Mouse (Mus musculus) c-Kit-positive CD71-negative TER-119-negative erythroid progenitor cells, embryonic 14.5 days (primary cell): ENCODE data around the gene Gtf2ird2.
A peak's percentile ranks its signal among the peaks of the same experiment; 100 is the strongest.

Experiments
- DNase-seq: peaks from one replicate; pipeline ENCODE4 v3.0.0-alpha.2; 2013; ENCODE audit warnings: low read depth

The Gtf2ird2 gene

DNA sequence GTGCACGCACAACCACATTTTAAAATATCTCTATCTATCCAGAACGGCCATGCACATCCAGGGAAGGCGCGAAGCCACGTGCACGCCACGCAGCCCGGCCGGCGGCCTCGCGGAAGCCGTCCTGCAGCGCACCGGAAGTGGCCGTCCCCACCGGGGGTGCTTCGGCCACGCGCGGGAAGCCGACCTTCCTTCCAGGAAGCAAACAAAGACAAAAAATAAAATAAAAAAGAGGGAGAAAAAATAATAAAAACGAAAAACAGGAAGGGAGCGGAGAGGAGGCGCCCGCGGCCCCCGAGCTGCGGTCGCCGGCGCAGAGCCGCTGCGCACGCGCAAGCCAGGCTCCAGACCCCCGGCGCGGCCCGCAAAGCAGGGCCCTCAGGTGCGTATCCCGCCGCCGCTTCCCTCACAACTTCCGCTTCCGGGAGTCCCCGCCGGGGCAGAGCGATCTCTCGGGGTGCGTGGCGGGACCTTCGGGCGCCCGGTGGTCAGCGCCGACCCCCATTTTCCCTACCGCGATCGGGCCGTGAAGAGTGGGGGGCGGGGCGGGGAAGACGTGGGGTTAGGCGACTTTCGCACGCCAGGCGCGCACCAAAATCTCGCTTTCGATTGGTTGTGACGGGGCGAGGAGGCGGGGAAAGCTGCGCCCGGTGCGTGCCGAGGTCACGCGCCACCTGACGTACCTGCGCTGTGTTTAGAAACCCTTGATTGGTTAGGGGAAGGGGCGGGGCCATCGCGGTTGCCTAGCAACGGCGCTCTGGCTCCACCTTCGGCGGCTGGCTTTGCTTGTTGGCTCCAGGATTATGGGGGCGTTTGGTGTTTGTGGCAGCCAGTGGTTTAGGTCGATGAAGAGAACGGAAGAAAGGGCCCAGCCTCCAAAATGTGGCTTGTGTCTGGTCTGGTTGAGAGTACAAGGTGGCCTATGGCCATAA lies at the start of gene Gtf2ird2:
TSS of gene Gtf2ird2 (plus strand) at position 140 of the 929 bp plus-strand sequence.
- DNase-seq: peak; percentile 97

DNA sequence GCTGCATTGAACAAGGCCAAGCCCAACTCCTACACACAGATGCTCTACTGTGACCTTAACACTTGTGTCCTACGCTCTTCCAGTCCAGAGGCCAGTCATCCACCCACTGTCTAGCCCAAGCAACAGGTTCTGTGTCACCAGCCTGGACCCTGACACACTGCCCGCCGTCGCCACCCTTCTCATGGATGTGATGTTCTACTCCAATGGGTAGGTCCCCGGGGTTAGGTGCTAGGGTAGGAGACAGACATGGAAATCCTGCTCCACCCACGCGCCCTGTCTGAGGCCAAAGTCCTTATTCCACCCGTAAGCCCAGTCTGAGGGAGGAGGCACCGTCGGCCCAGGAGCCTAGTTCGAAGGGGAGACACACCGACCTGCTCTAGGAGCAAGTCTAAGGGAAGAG lies 47.8 kb upstream of the Gtf2ird2 start:
- no peak for DNase-seq

DNA sequence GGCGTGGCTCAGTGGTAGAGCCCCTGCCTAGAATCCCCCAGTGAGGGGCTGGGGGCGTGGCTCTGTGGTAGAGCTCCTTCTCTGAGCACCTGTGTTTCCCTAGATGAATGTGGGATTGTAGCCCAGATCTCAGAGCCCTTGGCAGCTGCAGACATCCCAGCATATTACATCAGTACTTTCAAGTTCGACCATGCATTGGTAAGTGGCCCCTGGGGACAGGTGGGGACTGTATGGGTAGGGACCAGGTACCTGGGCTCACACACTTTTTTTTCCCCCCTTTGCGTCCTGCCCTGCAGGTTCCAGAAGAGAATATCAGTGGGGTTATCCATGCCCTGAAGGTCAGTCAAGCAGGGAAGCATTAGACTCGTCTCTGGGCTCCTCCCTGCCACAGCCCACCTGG lies 45.9 kb upstream of the Gtf2ird2 start:
- DNase-seq: no peak

DNA sequence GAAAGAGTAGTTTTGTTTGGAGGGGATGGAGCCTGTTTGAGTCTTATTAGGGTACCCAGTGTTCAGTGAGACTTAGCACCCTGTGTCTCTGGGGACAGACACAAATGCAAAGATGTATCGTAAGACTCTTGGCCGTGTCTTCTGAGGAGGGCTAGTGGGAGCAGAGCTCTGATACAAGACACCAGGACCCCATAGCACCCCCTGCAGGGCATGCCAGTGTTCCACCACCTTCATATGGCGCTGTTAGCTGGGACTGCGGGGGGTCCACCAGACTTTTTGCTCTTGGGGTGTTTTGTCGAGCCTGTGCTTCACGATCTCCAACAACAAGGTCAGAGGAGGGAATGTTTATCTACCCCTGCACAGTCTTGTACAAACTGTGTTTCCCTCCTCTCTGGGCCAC lies 44.4 kb upstream of the Gtf2ird2 start:
- no peak for DNase-seq

DNA sequence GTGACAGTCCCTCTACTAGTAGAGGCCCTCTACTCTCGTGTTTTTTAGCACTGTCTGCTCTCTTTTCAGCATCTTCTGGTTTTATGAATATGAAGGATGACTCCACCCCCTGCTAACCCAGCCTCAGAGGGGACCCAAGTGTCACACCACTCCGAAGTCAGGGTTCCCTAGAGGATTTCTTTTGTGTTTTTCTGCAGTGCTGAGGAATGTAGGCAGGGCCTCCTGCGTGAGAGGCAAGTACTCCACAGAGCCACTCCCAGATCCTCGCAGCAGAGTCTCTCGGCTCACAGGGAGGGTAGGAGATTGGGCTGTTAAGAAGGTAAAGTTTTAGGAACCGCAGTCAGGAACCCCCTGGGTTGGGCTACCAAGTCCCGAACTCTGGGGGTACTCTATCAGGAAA lies 42.6 kb upstream of the Gtf2ird2 start:
- DNase-seq: no peak

DNA sequence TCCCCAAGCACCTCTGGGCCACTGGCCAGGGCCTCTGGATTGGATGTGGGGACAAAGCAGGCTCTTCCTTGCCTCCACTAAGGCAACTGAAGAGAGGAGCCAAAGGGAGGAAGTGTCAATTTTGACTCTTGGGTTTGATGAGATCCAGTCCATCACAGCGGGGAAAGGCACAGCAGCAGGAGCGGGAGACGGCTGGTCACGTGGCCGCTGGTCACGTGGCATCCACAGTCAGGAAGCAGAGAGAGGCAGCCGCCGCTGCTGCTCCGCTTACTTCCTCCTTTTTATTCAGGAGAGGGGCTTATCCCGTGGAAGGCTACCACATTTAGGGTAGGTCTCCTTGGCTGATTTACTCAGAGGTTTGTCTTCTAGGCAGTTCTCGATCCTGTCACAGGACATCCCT lies 41.4 kb upstream of the Gtf2ird2 start:
- DNase-seq: no peak

DNA sequence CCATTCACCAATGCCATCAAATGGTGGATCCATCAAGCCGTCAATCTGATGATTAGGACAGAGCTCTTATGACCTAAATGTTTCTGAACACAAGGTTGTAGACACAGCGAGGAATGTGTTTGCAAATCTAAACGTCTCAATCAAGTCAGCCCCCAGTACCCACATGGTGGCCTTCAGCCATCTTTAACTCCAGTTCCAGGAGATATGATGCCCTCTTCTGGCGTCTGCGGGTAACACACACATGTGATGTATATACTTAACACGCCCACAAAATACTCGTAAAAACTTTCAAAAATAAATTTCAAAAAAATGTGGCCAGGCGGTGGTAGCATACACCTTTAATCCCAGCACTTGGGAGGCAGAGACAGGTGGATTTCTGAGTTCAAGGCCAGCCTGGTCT lies 38.8 kb upstream of the Gtf2ird2 start:
- no peak for DNase-seq

DNA sequence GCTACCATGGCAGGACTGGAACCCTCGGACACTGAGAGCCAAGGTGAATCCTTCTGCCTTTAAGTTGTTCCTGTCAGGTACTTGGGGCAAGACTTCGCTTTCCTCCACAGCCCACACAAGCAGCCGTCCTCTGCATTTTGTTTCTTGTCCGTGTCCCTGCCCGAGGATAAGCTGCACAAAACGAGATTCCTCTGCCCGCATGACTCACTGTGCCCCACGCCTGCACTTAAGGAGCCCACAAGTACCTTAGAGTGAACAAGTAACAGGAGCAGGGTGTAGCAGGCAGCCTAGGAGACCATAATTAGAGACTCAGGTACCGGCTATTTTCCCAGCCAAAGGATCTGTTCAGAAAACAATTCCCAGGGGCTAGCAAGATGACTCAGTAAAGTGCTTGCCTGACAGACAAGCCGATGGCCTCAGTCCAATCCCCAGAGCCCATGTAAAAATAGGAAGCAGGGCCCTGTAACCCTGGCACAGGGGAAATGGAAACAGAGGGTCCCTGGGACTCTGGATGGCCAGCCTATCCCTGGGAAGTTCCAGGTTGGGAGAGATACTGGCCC lies 36.5 kb upstream of the Gtf2ird2 start:
- DNase-seq: no peak

DNA sequence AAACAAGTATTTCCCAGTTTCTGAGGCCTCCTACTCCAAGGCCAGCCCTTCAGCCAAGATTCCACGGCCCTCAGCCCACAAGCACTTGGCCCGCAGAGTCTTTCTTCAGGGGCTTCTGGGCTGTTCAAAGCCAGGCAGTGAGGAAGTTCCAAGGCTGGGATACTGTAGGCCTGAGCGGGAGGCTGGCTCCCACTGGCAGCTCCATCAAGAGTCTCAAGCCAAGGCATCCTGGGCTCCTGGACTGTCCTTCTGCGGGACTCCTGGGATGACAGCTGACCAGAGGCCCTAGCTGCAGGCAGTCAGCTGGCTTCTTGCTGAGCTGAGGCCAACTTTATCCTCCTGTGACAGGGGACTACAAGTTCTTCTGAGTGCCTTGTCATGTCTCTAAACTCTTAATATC lies 35.7 kb upstream of the Gtf2ird2 start:
- DNase-seq: no peak

DNA sequence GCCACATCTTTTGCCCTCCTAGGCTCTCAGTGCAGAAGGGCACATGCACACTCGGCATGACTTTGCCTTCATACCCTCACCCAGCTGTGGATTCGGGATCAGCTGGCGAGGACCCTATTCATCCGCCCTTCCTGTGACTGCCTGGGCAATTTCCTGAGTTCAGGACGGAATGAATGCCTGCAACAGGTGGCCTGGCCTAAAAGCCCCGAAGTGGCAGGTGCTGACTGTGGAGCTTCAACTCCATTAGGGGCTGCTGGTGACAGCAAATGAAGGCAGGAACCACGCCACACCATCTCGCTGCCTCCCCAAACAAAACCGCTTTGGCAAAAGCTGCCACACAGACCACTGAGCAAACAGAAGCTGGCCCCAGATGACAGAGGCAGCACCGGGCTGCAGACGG lies 31.9 kb upstream of the Gtf2ird2 start:
- DNase-seq: no peak

DNA sequence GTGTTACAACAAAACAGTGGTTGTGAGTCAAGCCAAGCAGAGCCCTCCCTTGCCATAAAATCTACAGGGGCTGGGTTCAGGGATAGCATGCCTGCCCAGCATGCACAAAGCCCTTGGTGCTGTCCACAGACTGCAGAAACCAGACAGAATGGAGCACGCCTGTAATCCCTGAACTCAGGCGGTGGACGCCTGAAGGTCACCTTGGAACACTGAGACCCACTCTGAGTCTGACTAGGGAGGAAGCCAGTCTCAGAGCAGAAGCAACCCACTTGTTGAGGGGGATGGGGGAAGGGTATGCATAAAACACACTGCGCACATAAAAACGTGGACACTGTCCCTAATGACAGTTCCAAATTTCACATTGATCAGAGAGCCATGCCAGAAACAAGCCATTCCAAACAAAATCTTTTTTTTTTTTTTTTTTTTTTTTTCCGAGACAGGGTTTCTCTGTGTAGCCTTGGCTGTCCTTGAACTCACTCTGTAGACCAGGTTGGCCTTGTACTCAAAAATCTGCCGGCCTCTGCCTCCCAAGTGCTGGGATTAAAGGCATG lies 27.8 kb upstream of the Gtf2ird2 start:
- no peak for DNase-seq

DNA sequence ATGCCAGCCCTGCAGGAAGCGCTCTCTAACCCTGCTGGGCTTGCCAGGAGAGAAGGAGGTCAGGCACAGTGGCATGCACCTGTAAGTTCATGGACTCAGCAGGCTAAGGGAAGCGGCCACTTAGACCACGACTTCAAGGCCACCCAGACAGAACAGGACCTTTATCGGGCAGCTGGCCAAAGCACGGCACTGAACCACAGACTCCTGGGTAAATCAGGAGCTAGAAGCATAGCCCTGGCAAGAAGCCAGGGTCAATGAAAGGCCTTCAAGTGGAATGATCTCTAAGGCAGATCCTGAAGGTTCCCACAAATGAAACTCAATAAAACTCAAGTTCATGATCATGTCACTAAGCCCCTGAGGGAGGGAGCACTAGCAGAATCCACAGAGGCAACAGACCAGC lies 19.1 kb upstream of the Gtf2ird2 start:
- no peak for DNase-seq

DNA sequence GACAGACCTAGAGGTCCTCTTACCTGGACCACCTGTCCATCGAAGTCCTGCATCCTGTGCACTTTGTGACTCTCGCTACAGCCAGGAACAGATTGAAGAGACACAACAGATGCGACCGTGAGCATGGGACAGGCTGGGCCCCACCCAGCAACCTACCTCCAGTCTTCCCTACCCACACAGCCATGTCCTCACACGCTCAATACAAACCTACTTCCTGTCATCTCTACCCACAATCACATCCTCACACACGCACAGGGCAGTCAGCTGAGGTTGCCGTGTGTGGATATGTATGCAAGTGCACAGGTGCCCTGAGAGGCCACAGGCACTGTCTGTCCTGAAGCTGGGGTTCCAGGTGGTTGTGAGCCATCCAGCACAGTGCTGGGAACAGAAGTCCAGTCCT lies 17.2 kb upstream of the Gtf2ird2 start:
- no peak for DNase-seq

DNA sequence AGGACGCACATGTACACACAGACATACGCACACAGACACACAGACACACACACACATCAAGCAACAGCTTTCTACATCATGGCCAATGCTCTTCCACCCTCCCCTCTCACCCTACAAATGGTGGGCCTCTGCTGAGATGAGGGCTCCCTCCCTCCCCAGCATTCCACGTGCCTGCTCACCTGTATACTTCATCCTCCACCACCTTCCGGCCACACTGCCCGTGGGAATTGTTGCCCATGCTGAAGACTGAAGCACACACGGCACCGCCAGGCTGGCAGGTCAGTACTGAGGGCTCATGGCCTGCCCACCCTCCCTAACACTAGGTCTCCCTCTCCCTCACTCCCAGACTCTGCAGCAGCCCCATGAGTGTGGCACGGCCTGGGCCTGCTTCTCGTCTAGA lies 15.8 kb upstream of the Gtf2ird2 start:
- DNase-seq: no peak

DNA sequence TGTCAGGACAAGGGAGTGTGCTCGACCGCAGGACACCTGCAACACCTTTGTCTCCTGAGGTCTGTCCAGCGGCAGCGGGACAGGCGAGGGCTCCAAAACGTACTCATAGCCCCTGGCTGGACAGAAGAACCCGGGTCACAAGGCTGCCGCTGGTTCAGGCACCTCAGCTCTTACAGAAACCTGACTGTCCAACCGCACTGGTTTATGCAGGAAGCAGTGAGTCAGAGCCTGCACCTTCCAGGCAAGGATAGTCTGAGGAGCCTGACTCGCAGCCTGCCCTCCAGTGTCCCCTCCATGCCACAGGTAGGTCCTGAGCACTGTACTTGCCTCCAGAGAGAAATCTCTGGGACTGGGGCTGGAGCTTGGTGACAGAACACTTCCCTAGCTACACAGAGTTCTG lies 14.6 kb upstream of the Gtf2ird2 start:
- DNase-seq: no peak

DNA sequence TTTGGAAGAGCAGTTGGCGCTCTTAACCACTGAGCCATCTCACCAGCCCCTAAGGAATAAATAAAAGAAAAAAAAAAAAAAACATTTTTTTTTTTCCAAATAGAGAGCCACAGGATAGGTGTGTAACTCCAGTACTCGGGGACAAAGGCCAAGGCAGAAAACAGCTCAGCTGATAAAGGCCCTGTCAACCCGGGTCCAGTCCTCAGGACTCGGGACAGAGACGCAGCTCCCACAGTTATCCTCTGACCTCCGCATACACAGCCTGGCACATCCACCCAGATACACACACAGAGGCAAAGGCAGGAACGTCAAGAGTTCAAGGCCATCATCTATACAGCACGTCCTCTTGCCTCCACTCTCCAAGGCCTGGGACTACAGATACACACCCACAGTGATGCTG lies 13.7 kb upstream of the Gtf2ird2 start:
- no peak for DNase-seq

DNA sequence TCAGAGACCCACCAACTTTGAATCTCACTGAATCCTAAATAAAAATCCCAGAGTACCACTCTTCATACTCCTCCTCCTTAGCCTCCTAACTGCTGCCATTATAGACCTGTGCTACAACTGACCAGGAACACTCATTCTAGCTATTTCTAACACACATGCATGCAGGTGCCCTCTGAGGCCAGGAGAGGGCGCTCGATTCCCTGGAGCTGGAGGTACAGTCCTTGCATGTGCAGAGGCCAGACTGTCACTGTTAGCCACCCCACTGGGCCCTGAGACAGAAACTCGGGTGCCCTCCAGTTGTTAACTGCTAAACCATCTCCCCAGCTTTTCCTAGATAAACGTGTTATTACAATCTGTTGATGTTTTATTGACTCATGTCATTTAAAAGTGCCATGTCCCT lies 10.6 kb upstream of the Gtf2ird2 start:
- DNase-seq: peak; percentile 70

DNA sequence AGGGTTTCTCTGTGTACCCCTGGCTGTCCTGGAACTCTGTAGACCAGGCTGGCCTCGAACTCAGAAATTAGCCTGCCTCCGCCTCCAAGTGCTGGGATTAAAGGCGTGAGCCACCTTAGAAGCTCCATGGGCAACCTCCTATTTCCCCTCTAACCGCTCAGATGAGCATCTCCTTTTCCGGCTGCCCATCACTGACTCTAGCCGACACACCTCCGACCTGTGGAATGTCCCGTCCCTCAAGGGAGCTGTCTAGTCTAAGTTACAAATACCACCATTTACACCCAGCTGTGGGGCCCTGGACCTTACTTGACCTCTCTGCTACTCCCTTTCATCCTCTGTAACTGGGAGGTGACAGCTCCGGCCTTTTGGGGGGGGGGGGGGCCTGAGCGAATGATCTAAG lies 8.1 kb upstream of the Gtf2ird2 start:
- no peak for DNase-seq

DNA sequence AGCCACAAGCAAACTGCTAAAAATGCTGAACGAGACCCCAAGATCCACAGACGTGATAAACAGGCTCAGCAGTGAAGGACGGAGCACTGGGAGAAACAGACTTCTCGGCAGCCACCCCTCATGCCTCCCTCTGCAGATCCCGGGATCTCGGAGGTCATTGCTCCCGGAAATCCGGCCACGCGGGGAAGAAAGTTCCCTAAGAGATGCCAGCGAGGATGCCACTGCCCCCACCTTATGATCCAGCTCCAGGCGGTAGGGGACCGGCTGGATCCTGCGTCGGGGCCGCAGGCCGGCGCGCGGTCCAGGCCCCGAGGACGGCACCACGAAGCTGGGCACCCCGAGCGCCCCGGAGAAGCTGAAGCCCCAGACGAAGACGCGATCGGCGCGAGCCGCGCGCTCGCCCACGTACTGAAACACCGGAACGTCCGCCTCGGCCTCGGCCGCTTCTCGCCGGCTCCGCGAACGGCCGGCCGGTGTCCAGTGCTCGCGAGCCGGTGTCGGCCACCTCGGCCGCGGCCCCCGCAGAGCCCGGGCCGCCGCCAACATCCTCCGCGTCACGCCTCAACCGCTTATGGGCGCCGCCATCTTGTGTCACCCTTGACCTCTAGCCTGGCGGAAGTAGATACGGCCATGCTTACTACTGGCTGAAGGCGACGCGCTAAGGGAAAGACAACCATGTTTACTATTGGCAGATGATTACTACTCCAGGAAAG lies 7.5 kb upstream of the Gtf2ird2 start, which contains the start of gene Rcc1l:
TSS of gene Rcc1l (minus strand) at position 606 of the 713 bp plus-strand sequence.
- DNase-seq: peak; percentile 77

DNA sequence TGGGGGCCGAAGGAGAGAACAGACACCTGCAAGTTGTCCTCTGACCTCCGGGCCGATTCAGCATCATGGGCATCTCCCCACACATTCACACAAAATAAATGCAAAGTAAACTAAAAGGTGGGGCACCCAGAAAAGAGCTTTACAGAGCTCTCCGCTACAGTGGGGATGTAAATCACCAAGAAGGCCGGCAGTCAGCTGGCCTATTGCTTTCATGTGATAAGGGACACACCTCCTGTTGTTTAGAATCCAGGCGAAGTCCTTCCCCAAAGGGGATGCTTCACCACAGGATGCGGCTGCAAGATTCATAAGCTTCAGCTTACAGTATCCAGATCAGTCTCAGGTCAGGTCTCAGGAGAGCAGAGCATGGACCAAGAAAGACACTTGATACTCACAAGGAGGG lies 5.3 kb upstream of the Gtf2ird2 start:
- DNase-seq: no peak

DNA sequence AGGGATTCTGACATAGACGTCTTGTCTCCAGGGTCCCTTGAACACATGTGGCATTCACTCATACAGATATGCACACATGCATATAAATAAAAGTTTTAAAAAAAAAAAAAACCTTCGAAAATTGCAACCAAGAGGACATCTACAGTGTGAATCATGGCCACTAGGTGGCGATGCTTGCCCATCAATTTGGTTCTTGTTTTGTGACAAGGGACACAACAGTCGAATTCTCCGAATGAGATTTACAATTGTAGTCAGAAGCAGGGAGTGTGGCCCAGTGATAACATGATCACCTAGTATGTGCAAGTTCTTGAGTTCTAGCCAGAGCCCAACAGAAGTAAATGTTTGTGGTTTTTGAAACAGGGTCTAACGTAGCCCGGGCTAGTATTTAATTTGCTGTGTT lies 3.9 kb upstream of the Gtf2ird2 start:
- peak; percentile 89 for DNase-seq

DNA sequence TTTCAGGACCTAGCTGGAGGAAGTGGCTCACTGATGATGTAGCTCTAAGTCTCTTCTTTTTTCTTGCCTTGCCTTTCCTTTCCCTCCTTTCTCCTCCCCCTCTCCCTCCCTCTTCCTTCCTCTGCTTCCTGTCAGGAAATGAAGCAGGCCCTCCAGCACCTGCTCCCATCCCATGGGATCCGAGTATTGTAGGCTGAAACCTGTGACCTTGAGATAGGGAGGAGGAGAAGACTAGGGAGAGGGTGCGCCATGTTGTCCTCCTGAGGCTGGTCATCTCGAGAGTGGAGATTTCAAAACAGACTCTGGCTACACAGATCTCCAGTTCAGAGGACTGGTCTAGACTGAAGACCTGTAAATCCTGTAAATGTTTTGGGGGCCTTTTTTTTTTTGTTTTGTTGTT lies 1.6 kb upstream of the Gtf2ird2 start:
- DNase-seq: no peak

DNA sequence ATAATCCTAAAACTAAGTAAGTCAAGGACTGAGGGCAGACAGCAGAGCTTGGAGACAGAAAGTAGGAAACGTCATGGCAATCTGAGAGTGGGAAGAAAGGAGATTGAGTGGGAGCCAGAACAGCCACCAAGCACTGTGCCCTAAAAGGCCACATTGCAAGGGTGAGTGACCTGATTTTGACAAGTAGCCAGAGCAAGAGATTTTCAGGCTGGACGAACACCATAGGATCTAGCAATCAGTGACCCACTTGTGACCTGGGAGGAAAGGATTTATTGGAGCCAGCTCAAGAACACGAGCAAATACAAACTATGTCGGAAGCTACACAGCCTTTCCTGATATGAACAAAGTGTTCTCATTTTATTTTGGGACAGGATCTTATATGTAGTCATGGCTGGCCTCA lies 1.1 kb upstream of the Gtf2ird2 start:
- no peak for DNase-seq
